Mouse (Mus musculus) limb, embryonic 12.5 days (tissue): Measurements from ENCODE around the gene St3gal3. TPM values are rescaled to one million over a fixed set of nuclear protein-coding genes. Genes with fewer than 3 reads are reported as not detected.

Experiments used
- ATAC-seq: fragments of 200-750 bp; cut with Nextera tagmentation; 2 replicates; pipeline ENCODE4 v1.8.0; 2017; ENCODE audit warnings: low read depth, moderate TSS enrichment; ENCODE audit not compliant: insufficient number of reproducible peaks, insufficient read depth, low FRiP score, low TSS enrichment
- H3K27ac ChIP-seq: fragments of 300-500 bp; sonication (generic); 2 replicates; pipeline ENCODE4 v1.5.1; 2016; ENCODE audit warnings: mild to moderate bottlenecking, moderate library complexity
- H3K27me3 ChIP-seq: fragments of 300-500 bp; sonication (generic); 2 replicates; pipeline ENCODE4 v1.6.1; 2016; ENCODE audit warnings: mild to moderate bottlenecking, moderate library complexity
- H3K36me3 ChIP-seq: fragments of 300-500 bp; sonication (generic); 2 replicates; pipeline ENCODE4 v1.6.1; 2016; ENCODE audit warnings: mild to moderate bottlenecking, moderate library complexity
- H3K4me1 ChIP-seq: fragments of 300-500 bp; sonication (generic); replicated peaks from 2 replicates; pipeline ENCODE4 v1.6.1; 2016
- H3K4me2 ChIP-seq: fragments of 300-500 bp; sonication (generic); 2 replicates; pipeline ENCODE4 v1.6.1; 2016; ENCODE audit warnings: mild to moderate bottlenecking, moderate library complexity
- H3K4me3 ChIP-seq: fragments of 300-500 bp; sonication (generic); replicated peaks from 2 replicates; pipeline ENCODE4 v1.5.1; 2016; ENCODE audit warnings: mild to moderate bottlenecking
- H3K9ac ChIP-seq: fragments of 300-500 bp; sonication (generic); replicated peaks from 2 replicates; pipeline ENCODE4 v1.6.1; 2016; ENCODE audit warnings: mild to moderate bottlenecking, moderate library complexity
- H3K9me3 ChIP-seq: fragments of 300-500 bp; sonication (generic); 2 replicates; pipeline ENCODE4 v1.6.1; 2016; ENCODE audit warnings: mild to moderate bottlenecking, moderate library complexity
- WGBS: fragments of 180-500 bp; shearing (Covaris S2); methylation state at CpG from one replicate; pipeline ENCODE4 v1.1.7; 2016; 5-methylcytosine and 5-hydroxymethylcytosine counted together
- polyA plus RNA-seq: library from polyadenylated mRNA; unstranded; fragments of >200 nt; fragmentation: Nextera tagmentation; extraction: Ambion mirVana; gene quantifications from 2 replicates; pipeline ENCODE4 v1.2.1, GENCODE M21; 2016

Gene St3gal3
- polyA plus RNA-seq, 1 experiment from 2014 or later: 12.1 TPM

GRCm38 (mm10) chr4:117981518-117981917 lies 153.2 kb downstream of the St3gal3 start:
- WGBS: 82% methylated on average over 4 of the region's 5 CpGs
- Histone ChIP-seq H3K9ac (no peak overlapping the region), H3K27ac (no peak overlapping the region), H3K27me3 (no peaks in the 10 kb centered on the region), H3K36me3 (no peaks in the 10 kb centered on the region), H3K9me3 (no peaks in the 10 kb centered on the region), H3K4me2 (no peak overlapping the region), H3K4me1 (peaks cover 3% of the 10 kb centered on the region; the same call in 1 of the 2 replicates), H3K4me3 (no peak overlapping the region)
- ATAC-seq: no peak

GRCm38 (mm10) chr4:117980161-117980560 lies 154.6 kb downstream of the St3gal3 start:
- Histone ChIP-seq H3K27ac (no peak overlapping the region), H3K4me1 (peaks cover 5% of the 10 kb centered on the region; the same call in 1 of the 2 replicates), H3K9me3 (no peaks in the 10 kb centered on the region), H3K4me3 (no peak overlapping the region), H3K9ac (no peak overlapping the region), H3K36me3 (no peaks in the 10 kb centered on the region), H3K4me2 (no peak overlapping the region), H3K27me3 (no peaks in the 10 kb centered on the region)
- ATAC-seq: no peak
- WGBS: 96% methylated on average over 4 of the region's 4 CpGs

DNA sequence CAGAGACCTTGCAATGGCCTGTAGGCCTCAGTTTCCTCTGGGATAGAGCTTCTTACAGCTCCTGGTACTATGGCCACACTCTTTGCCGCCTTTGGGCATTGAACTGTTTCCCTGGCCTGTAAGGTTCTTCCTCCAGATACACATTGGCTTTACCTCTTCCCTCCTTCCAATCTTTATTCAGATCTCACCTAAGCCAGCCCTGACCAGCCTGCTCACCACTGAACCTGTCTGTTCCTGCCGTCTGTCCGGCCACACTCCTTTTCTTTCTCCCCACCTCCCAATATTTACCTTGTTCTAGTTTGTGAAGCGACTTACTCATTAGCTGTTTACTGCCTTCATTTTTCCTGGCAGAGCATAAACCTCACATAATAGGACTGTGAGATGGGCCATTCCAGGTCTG lies 155.5 kb downstream of the St3gal3 start:
- no peaks in the 10 kb centered on the region for H3K27me3 ChIP-seq
- no peak overlapping the region for H3K4me3 ChIP-seq
- WGBS: 89% methylated on average over 4 of the region's 4 CpGs
- H3K9me3 ChIP-seq: no peaks in the 10 kb centered on the region
- no peak overlapping the region for H3K27ac ChIP-seq
- peaks cover 10% of the 10 kb centered on the region; the same call in 1 of the 2 replicates for H3K4me1 ChIP-seq
- no peak for ATAC-seq
- no peaks in the 10 kb centered on the region for H3K36me3 ChIP-seq
- H3K9ac ChIP-seq: no peak overlapping the region
- no peak overlapping the region for H3K4me2 ChIP-seq

- Histone ChIP-seq H3K4me1 (peaks cover 13% of the 10 kb centered on the region), H3K9ac (no peak overlapping the region), H3K4me2 (no peak overlapping the region), H3K4me3 (no peak overlapping the region), H3K36me3 (no peaks in the 10 kb centered on the region), H3K27me3 (no peaks in the 10 kb centered on the region), H3K27ac (no peak overlapping the region), H3K9me3 (no peaks in the 10 kb centered on the region)
- ATAC-seq: no peak
- WGBS: 86% methylated on average over 9 of the region's 9 CpGs
Measured at GRCm38 (mm10) chr4:117978282-117978681, 156.4 kb downstream of the St3gal3 start.

GRCm38 (mm10) chr4:117977841-117978240 lies 156.9 kb downstream of the St3gal3 start:
- peaks cover 16% of the 10 kb centered on the region for H3K4me1 ChIP-seq
- WGBS: 87% methylated on average over 11 of the region's 11 CpGs

GRCm38 (mm10) chr4:117977371-117977770 lies 157.3 kb downstream of the St3gal3 start:
- H3K4me1 ChIP-seq: peaks cover 16% of the 10 kb centered on the region
- no peak overlapping the region for H3K4me2 ChIP-seq
- no peak overlapping the region for H3K4me3 ChIP-seq
- H3K27me3 ChIP-seq: no peaks in the 10 kb centered on the region
- no peaks in the 10 kb centered on the region for H3K36me3 ChIP-seq
- H3K9ac ChIP-seq: no peak overlapping the region
- ATAC-seq: no peak
- H3K27ac ChIP-seq: no peak overlapping the region
- 74% methylated on average over 9 of the region's 9 CpGs for WGBS
- no peaks in the 10 kb centered on the region for H3K9me3 ChIP-seq

More at GRCm38 (mm10) chr4:117977841-117978240, 156.9 kb downstream of the St3gal3 start:
- no peaks in the 10 kb centered on the region for H3K9me3 ChIP-seq
- no peaks in the 10 kb centered on the region for H3K27me3 ChIP-seq
- no peak overlapping the region for H3K4me2 ChIP-seq
- no peak overlapping the region for H3K9ac ChIP-seq
- no peaks in the 10 kb centered on the region for H3K36me3 ChIP-seq
- H3K27ac ChIP-seq: no peak overlapping the region
- no peak overlapping the region for H3K4me3 ChIP-seq
- ATAC-seq: no peak

- 82% methylated on average over 1 of the region's 1 CpGs for WGBS
- no peak for ATAC-seq
- no peaks in the 10 kb centered on the region for H3K27me3 ChIP-seq
- no peaks in the 10 kb centered on the region for H3K36me3 ChIP-seq
- H3K4me3 ChIP-seq: no peak overlapping the region
- H3K4me2 ChIP-seq: no peak overlapping the region
- H3K27ac ChIP-seq: no peak overlapping the region
- H3K4me1 ChIP-seq: peaks cover 16% of the 10 kb centered on the region
- H3K9ac ChIP-seq: no peak overlapping the region
- H3K9me3 ChIP-seq: no peaks in the 10 kb centered on the region
Measured at GRCm38 (mm10) chr4:117975820-117976219, 158.9 kb downstream of the St3gal3 start.

DNA sequence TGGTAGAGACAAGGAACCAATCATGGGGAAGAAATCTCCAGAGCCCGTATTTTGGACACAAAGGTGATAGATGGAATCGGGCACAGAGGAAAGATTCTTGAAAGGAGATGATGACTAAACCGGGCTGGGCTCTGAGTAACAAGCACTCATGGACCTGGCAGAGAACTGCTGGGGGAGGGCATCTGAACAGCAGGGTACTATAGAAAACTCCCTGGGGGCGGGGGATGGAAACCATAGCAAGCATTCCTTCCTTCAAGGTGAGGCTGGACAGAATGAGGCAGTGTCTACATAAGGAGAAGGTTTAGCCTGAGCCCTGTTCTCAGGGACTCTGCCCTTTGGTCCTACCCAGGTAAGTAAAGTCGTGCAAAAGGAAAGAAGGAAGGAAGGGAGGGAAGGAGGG lies 160.0 kb downstream of the St3gal3 start:
- 78% methylated on average over 5 of the region's 5 CpGs for WGBS
- no peak for ATAC-seq

DNA sequence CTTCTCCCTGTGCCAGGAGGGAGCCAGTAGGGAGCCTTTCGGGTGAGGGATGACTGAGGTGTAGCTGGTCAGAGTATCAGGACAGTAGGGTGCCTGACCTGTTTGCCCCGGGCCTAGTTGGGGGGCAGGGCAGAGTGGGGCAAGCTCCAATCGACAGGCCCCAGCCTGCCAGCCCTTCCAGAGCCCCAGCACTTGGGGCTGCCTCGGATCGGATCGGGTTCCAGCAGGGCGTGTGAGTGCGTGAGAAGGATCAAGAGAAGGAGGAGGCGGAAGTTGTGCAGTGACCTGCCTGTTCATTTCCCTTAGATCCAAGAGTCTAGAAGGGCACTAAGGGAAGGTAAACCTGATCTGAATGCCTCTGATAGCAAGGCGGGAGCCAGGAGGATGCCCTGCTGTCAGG lies 161.7 kb downstream of the St3gal3 start:
- no peak overlapping the region for H3K4me3 ChIP-seq
- 37% methylated on average over 10 of the region's 10 CpGs for WGBS
- no peak for ATAC-seq

More for the DNA sequence above, 160.0 kb downstream of the St3gal3 start:
- no peak overlapping the region for H3K4me3 ChIP-seq
- no peaks in the 10 kb centered on the region for H3K36me3 ChIP-seq
- peaks cover 16% of the 10 kb centered on the region for H3K4me1 ChIP-seq
- no peak overlapping the region for H3K27ac ChIP-seq
- no peak overlapping the region for H3K4me2 ChIP-seq
- no peaks in the 10 kb centered on the region for H3K27me3 ChIP-seq
- H3K9ac ChIP-seq: no peak overlapping the region
- H3K9me3 ChIP-seq: no peaks in the 10 kb centered on the region

DNA sequence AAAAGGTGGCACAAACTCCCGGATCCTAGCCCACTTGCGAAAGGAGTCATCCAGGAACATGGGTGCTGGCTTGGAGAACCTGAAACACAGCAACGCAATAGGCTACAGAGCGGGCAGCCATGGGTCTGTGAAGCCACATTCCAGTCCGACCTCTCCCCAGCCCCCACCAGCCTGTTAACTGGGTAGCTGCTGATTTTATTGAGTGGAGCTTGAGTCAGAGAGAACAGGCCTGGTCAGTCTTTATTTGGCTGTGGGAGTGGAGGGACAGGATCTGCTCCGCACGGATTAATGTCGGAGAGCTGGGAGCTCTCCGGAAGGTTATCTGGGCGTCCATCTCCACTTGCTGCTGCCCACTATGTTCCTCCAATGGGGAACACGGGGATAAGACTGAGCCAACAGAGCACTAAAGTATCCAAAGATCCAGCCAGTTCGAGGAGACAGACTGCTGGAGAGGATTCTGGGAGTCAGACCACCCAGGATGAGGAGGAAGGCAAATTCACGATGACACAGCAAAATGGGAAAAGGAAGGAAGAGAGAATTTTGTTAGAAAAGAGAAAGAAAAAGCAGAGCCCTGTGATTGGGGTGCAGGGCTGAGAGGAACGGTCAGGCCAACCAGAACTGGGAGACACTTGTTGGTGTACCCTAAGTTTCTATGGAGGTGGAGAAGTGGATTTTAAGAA lies 170.2 kb downstream of the St3gal3 start:
- Histone ChIP-seq H3K27ac (peak overlapping the region; percentile 25; the same call in 1 of the 2 replicates), H3K4me3 (no peak overlapping the region), H3K27me3 (no peaks in the 10 kb centered on the region), H3K9me3 (no peaks in the 10 kb centered on the region), H3K9ac (no peak overlapping the region), H3K4me1 (peaks cover 26% of the 10 kb centered on the region), H3K36me3 (peaks cover 25% of the 10 kb centered on the region), H3K4me2 (no peak overlapping the region)
- ATAC-seq: no peak
- 51% methylated on average over 14 of the region's 14 CpGs for WGBS

More for the DNA sequence above, 161.7 kb downstream of the St3gal3 start:
- H3K9me3 ChIP-seq: no peaks in the 10 kb centered on the region
- no peak overlapping the region for H3K4me2 ChIP-seq
- H3K9ac ChIP-seq: no peak overlapping the region
- H3K27me3 ChIP-seq: no peaks in the 10 kb centered on the region
- H3K4me1 ChIP-seq: peaks cover 16% of the 10 kb centered on the region
- no peaks in the 10 kb centered on the region for H3K36me3 ChIP-seq
- H3K27ac ChIP-seq: no peak overlapping the region

DNA sequence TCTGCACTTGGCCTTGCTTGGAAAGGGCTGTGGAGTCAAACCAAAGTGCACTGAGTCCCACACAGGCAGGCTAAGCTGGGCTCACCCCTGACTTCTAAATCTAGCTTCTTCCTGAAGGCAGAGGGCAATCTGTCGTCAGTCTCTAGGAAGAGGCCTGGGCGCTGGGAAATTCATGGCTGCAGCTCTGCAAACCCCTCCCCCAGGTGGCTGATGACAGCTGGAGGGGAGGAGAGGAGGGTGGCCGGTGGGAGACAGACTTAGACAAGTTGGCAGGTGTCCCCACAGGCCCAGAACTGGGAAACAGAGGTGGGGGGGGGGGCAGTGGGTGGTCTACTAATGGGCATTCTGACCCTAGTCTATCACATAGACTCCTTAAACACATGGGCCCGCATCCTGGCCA lies 177.2 kb downstream of the St3gal3 start:
- Histone ChIP-seq H3K9me3 (peaks cover under 1% of the 10 kb centered on the region; the same call in 1 of the 2 replicates), H3K36me3 (peaks cover 71% of the 10 kb centered on the region), H3K9ac (no peak overlapping the region), H3K27ac (no peak overlapping the region), H3K4me2 (no peak overlapping the region), H3K4me3 (no peak overlapping the region), H3K27me3 (no peaks in the 10 kb centered on the region), H3K4me1 (peaks cover 13% of the 10 kb centered on the region)
- 33% methylated on average over 4 of the region's 4 CpGs for WGBS
- ATAC-seq: no peak

GRCm38 (mm10) chr4:117947493-117947892 lies 187.2 kb downstream of the St3gal3 start:
- 75% methylated on average over 7 of the region's 7 CpGs for WGBS
- ATAC-seq: no peak
- Histone ChIP-seq H3K27ac (no peak overlapping the region), H3K9me3 (peaks cover 6% of the 10 kb centered on the region; the same call in 1 of the 2 replicates), H3K4me1 (peaks cover 11% of the 10 kb centered on the region), H3K27me3 (no peaks in the 10 kb centered on the region), H3K9ac (no peak overlapping the region), H3K36me3 (peaks cover 36% of the 10 kb centered on the region), H3K4me2 (no peak overlapping the region), H3K4me3 (no peak overlapping the region)
